Mouse (Mus musculus): ENCODE results near the gene Rbfox1.

Gene Rbfox1

DNA sequence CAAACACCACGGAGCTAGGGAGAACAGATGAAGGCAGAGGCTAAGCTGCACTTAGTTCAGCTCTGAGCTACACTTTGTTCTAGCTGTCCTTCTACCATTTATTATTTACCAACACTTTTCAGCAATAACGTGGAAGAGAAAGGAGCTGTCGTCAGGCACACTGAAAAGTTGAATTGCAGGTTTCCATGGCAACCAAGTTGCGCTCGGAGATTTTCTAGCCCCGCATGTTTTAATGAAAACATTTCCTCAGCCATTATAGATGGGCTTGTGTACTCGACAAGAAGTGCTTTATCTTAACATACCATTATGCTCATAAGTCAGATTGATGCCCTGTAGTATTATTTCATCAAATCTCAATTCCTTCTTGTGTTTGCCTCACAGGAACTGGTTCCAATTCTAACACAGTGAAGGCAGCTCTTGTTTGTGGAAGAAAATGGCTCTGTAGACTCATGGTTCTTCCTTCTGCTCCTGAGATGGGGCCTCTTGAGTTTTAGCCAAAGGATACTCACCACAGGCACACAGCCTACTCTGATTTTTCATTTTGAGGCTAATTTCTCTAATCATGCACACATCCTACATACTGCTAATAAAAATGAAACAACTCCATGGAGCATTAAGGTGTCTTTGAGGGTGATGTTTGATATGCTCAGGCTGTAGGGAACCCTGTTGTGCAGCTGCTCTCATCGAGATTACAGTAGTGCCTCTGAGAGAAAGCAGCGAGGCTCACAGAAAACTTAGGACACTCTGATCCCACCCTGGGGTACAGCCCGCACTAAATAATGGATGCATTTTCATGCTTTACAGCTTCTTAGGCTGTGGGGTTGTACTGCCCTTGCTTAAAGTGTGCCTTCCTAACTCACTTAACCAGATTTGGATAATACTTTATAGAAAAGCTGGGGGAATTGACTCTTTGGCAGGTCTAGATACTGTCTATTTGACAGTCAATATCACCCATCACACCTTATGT is 107.2 kb downstream of the Rbfox1 start:
- peak; percentile 12 for DNase-seq (ENCODE audit: low read depth, low spot score)

DNA sequence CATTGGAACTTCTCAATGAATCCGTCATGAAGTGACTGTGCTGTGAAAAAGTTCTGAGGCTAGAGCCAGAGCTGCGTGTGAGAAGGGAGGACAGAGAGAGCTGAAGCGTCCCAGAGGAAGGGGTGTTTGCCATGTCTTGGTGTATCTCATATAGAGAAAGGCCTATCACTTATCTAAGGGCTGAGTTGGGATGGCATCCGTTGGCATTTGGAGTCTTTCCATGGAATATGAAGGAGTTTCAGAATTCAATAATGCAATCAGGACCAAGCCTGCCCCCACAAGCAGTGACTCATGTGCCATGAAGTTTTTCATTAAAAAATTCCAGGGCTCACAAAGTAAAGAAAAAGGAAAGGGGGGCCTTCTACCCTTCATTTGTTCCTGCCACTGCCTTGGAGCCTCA is 112.0 kb downstream of the Rbfox1 start:
- no peak for DNase-seq (ENCODE audit: low read depth, low spot score)

- DNase-seq (ENCODE audit: low read depth, low spot score): no peak
These were observed 112.5 kb downstream of the Rbfox1 start for GRCm38 (mm10) chr16:5997651-5998050.

DNA sequence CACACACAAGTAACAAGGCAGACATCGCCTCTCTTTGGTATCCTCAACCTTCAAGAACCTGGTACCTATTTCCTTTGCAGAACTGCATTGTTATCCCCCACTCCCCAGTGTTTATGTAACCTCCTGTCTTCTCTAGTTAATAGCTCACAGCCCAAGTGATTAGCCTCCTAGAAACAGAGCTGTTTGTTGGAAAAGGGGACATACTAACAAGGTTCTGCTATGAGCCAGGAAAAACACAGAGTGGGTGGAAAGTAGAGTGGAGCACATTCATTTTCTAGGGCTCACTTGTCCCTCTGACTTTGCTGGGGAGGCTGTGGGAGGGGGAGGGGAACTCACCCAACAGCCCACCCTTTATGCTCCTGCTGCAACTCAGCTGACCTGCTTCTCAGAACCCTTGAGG is 114.9 kb downstream of the Rbfox1 start:
- DNase-seq (ENCODE audit: low read depth, low spot score): no peak

GRCm38 (mm10) chr16:6006996-6007395 is 121.8 kb downstream of the Rbfox1 start:
- no peak for DNase-seq (ENCODE audit: low read depth, low spot score)

DNA sequence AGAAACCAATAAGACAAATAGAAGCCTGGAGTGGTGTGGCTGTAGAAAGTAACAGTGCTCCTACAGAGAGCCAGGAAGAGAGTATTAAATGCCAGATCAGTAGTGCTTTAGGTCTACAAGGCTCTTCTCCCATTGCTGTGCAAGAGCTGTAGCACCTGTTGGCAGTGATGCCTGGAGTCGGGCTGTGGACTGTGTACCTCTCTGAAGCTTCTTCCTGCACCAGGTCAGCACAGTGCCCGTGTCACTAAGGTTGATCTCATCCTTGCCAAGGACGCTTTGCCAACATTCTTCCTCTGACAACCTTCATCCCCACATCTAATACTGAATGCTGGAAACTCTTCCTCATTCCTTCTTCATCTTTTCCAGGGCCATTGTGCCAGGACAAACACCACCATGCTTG is 127.7 kb downstream of the Rbfox1 start:
- no peak for DNase-seq (ENCODE audit: low read depth, low spot score)

DNA sequence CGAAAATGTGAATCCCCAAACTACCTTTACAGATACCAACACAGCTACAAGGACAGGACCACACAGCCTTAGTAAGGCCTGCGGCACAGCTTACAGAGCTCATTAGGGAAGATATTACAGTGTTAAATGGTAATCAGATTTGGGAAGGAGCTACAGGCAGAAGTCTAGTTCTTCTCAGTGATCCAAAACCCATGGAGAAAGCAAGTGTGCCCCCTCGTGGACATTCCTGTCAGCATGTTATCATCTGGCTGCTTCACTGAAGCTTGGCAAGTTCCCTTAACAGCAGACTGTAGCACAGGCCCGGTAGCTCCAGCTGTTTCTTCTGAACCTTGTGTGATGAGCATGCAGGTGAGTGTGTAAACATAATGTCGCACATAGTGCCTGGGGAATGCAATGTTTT is 133.5 kb downstream of the Rbfox1 start:
- peak; percentile 80 for DNase-seq (ENCODE audit: low read depth, low spot score)

DNA sequence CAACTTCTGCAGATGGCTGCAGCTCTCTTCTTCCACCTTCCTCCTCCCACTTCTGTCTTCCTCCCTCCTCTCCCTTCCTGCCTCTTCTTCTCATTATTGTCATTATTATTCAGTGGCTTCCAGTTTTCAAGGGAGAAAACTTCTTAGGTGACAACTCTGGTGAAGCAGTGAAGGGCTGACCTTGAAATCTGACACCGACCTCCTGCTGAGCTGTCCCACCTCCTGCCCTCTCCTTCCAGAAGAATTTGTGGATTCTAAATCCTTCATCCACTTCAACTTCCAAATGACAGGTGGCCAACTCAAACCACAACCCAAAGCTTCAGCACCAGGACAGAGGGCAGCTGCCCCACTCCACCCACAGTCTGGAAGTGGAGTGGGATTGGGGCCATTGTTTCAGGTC is 134.2 kb downstream of the Rbfox1 start:
- DNase-seq (ENCODE audit: low read depth, low spot score): peak; percentile 78

- no peak for DNase-seq (ENCODE audit: low read depth, low spot score)
These were observed 146.1 kb downstream of the Rbfox1 start for GRCm38 (mm10) chr16:6031280-6031679.

DNA sequence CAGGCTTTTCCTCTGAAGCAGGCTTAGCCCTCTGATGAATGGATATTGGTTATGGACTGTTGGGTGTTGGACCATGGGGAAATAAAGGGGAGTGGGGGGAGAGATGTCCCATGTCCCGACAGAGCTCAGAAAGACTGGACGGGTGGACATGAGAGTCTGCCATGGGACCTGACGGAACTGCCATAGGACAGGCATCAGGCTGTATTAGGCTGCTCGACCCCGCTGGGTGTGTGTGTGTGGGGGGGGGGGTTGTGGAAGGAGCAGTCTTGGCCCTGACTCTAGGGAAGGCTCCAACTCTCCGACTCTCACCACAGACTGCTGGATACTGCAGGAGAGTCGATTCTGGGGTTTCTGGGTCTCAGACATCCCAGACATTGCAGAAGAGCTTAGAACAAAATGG is 147.4 kb downstream of the Rbfox1 start:
- DNase-seq (ENCODE audit: low read depth, low spot score): no peak

- DNase-seq (ENCODE audit: low read depth, low spot score): no peak
These were observed 149.7 kb downstream of the Rbfox1 start for GRCm38 (mm10) chr16:6034876-6035275.

GRCm38 (mm10) chr16:6037009-6037408 is 151.9 kb downstream of the Rbfox1 start:
- no peak for DNase-seq (ENCODE audit: low read depth, low spot score)

- DNase-seq (ENCODE audit: low read depth, low spot score): peak; percentile 64
These were observed 157.6 kb downstream of the Rbfox1 start for GRCm38 (mm10) chr16:6042766-6043165.

DNA sequence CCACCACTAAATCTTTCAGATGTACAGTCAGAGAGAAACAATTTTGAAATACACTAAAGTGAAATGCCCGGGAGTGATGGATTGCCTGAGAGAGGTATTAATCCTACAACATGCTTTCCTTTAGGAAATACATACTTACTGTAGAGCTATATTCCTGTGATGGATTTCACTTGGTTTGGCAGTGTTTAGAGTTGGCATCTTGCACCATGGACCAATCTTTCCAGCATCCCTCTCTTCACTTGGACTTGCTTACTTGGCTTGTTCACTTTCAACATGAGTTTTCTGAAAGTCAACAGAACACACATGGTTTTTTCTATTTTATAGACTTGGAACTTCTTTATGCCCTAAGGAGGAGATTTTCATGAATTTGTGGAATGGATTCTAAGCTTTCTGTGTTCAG is 163.4 kb downstream of the Rbfox1 start:
- no peak for DNase-seq (ENCODE audit: low read depth, low spot score)

- no peak for DNase-seq (ENCODE audit: low read depth, low spot score)
These were observed 177.3 kb downstream of the Rbfox1 start for GRCm38 (mm10) chr16:6062495-6062894.

DNA sequence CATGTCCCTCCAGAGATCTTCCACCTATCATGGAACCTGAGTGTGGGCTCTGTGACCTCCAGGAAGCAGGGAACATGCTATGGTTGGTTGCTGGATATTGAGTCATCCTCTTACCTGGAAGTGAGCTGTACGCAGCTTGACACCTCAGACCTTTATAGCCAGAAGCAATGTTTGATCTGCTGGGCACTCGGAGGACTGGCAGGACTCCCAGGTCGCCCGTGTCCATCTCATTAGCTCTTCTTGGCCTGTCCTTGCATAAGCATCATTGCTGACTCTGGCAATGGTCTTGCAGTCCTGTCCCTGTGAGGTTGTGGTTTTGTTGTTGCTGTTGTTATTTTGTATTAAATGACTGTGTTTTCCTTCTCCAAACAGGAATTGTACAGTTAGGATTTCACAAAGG is 180.3 kb downstream of the Rbfox1 start:
- no peak for DNase-seq (ENCODE audit: low read depth, low spot score)

DNA sequence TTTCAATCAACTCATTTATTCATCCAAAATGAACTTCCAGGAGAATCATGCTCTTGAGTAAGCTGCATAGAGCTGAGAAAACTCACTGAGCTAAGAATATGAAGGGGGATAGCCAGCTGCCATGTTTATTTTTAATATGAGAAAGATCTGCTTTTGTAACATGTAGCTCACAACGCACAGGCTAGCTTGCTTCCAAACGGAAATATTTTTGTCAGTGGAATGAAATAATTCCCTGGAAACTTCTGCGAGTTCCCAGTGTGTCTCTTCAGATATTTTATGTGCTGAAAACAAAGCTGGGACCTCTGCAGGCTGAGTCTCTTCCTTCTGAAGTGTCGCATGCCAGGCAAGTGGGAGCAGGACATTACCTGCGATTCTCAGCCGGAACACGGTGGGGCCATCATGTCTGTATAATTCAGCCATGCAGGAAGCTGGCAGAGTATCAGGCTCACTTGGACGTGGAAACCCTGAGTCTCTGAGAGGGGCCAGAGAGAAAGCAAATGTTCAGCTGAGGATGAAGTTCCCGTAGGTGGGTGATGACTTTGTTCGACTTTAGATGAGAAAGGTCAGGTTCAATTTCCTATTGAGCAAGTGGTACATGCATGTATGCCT is 190.4 kb downstream of the Rbfox1 start:
- no peak for DNase-seq (ENCODE audit: low read depth, low spot score)

DNA sequence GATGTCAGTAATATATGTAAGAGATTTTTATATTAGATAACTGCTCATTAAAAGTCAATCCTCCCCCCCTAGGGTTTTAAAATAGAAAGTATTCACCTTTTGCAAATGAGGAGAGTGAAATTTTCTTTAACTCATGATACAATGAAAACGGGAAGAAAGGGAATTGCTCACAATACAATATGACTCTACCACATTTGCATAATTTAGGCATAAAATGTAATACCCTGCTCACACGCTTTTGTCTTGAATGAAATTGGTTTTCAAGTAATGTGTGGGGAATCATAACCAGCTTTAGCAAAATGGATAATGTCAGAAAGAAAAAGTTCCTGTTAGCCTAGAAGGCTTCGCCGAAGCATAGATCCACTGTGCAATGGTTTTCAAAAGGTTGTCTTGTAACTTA is 193.9 kb downstream of the Rbfox1 start:
- DNase-seq (ENCODE audit: low read depth, low spot score): no peak

- DNase-seq (ENCODE audit: low read depth, low spot score): no peak
These were observed 199.7 kb downstream of the Rbfox1 start for GRCm38 (mm10) chr16:6084701-6085365.

- no peak for DNase-seq (ENCODE audit: low read depth, low spot score)
These were observed 201.0 kb downstream of the Rbfox1 start for GRCm38 (mm10) chr16:6086200-6086599.

DNA sequence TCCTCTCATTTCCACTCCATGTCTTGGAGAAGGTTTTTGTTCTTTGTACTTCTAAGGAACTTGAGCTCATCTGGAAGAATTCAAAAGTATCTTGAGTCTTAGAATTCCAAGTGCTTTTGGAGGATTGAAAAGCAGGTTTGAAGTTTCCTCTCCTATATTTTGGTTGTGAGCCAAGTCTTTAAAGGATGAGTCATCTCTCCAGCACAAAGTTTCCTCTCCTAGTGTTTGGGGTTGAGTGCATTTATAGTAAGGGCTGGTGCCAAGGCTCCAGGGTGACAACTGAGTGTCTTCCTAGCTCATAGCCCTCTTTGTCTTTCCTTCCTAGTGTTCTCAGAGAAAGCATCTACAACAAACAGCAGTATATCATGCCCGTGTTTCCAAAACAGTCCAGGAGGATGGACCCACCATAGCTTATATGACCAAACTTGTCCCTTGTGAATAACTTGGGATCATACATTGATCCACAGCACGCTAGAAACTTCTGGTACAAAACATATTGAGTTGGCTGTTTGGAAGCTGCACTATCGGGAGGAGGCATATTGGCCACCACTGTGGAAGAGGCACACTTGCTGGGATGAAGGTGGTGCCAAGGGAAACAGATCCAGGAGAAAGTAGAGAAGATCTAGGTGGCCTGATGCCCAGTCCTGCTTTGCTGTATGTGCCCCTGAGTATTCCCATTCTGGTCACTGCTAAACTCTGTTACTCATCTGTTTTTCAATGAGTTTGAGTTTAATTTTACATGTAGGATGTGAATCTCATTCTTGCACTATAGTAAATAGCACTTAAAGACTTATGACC is 206.4 kb downstream of the Rbfox1 start:
- no peak for DNase-seq (ENCODE audit: low read depth, low spot score)

Data from ZHBTc4 (cell line).